Comparison of ENCODE assay signal across 8 mouse cellular contexts in genomic region chr15:98630540-98630939, GRCm38 (mm10). TPM values are rescaled to one million over a fixed set of nuclear protein-coding genes. Genes with fewer than 3 reads are reported as not detected.
A peak's percentile ranks its signal among the peaks of the same experiment; 100 is the strongest.
DNase-seq lines count a peak whose midpoint lies in the region; ATAC-seq and TF ChIP-seq lines count a peak whose summit lies in the region.

Gene Cacnb3, plus strand, starts transcription at chr15:98630840.

- H3K4me1 ChIP-seq in kidney, adult 2 months (ENCODE audit: control insufficient read depth, insufficient read depth, low read length): no peaks in the 10 kb centered on the region
- peaks cover 11% of the 10 kb centered on the region for H3K4me1 ChIP-seq in forebrain, postnatal 0 days (ENCODE audit: insufficient read depth)
- H3K4me1 ChIP-seq in limb, embryonic 10.5 days: peaks cover 79% of the 10 kb centered on the region

- WGBS in kidney, adult 2 months: 57% methylated on average over 4 of the region's 4 CpGs
- WGBS in forebrain, postnatal 0 days: 35% methylated on average over 4 of the region's 4 CpGs
- 35% methylated on average over 4 of the region's 4 CpGs for WGBS in limb, embryonic 10.5 days

- no peak for DNase-seq in kidney, adult 2 months
- DNase-seq in kidney, adult 8-10 months: no peak
- DNase-seq in adrenal gland, adult 2 months: no peak
- no peak for DNase-seq in forebrain, postnatal 0 days
- no peak for DNase-seq in limb, embryonic 10.5 days (ENCODE audit: low spot score)
- no peak for DNase-seq in right cerebral cortex, adult 18-20 months
- no peak for DNase-seq in thymus, postnatal 25 days
- no peak for DNase-seq in frontal cortex, postnatal 36 days (ENCODE audit: low spot score in 2 of 2)

- TF ChIP-seq CTCF in kidney, adult 2 months (conservative IDR thresholded peaks at IDR 0.05; ENCODE audit: insufficient read depth, insufficient read length, low read depth, low read length): no peak
- no peak for TF ChIP-seq CTCF in forebrain, postnatal 0 days (IDR thresholded peaks at IDR 0.05; ENCODE audit: low read depth)

- H3K36me3 ChIP-seq in kidney, adult 2 months (ENCODE audit: control insufficient read depth, insufficient read depth, low read length): no peaks in the 10 kb centered on the region
- H3K36me3 ChIP-seq in forebrain, postnatal 0 days (ENCODE audit: insufficient read depth): no peaks in the 10 kb centered on the region
- no peaks in the 10 kb centered on the region for H3K36me3 ChIP-seq in limb, embryonic 10.5 days

- ATAC-seq in forebrain, postnatal 0 days: no peak

- H3K27me3 ChIP-seq in kidney, adult 2 months (replicated peaks; ENCODE audit: control insufficient read depth, insufficient read depth, low read length): 0 out of 2 replicates have a peak, but pooled peaks cover under 1% of the 10 kb centered on the region
- H3K27me3 ChIP-seq in forebrain, postnatal 0 days (ENCODE audit: insufficient read depth, low read length): no peaks in the 10 kb centered on the region
- peaks cover 80% of the 10 kb centered on the region for H3K27me3 ChIP-seq in limb, embryonic 10.5 days (ENCODE audit: low read depth, poor library complexity, severe bottlenecking)

- H3K4me2 ChIP-seq in forebrain, postnatal 0 days (ENCODE audit: low read depth): peak within 1 kb of the TSS; percentile 82

- H3K9me3 ChIP-seq in forebrain, postnatal 0 days (ENCODE audit: low read length): no peaks in the 10 kb centered on the region
- H3K9me3 ChIP-seq in limb, embryonic 10.5 days (replicated peaks): no peaks in the 10 kb centered on the region

- TF ChIP-seq POLR2A in kidney, adult 2 months (IDR thresholded peaks at IDR 0.05; ENCODE audit: low read depth, low read length): no peak

- H3K27ac ChIP-seq in kidney, adult 2 months (ENCODE audit: insufficient read depth, low read depth, low read length): no peak within 1 kb of the TSS
- H3K27ac ChIP-seq in forebrain, postnatal 0 days (ENCODE audit: low read depth, low read length): peak within 1 kb of the TSS; percentile 97
- peak within 1 kb of the TSS; percentile 78 for H3K27ac ChIP-seq in limb, embryonic 10.5 days

- H3K4me3 ChIP-seq in kidney, adult 2 months (ENCODE audit: insufficient read depth, low read depth, low read length): peak within 1 kb of the TSS; percentile 27; the same call in 1 of the 2 replicates
- peak within 1 kb of the TSS; percentile 66 for H3K4me3 ChIP-seq in forebrain, postnatal 0 days (ENCODE audit: low read depth, low read length)
- H3K4me3 ChIP-seq in limb, embryonic 10.5 days: peak within 1 kb of the TSS; percentile 87

- H3K9ac ChIP-seq in forebrain, postnatal 0 days: peak within 1 kb of the TSS; percentile 86

RNA-seq across cellular contexts. Expression of gene Cacnb3, which starts in this region (rescaled TPM):
- 20.2 and 21.7 TPM in 2 replicates for polyA plus RNA-seq in kidney, adult 2 months (2012; rRNA removed)
- total RNA-seq in adrenal gland, adult 2 months (2021): 10 to 100 TPM; 12.8 to 17.7 TPM
- polyA plus RNA-seq in adrenal gland, adult 2 months (2012; rRNA removed): 25.9 and 31.1 TPM in 2 replicates
- total RNA-seq in forebrain, postnatal 0 days (2014; rRNA removed): 191 and 201 TPM in 2 replicates
- polyA plus RNA-seq in forebrain, postnatal 0 days (2015; fragmentation: Nextera tagmentation; extraction: Ambion mirVana): 133 and 139 TPM in 2 replicates
- polyA plus RNA-seq in limb, embryonic 10.5 days (2016; fragmentation: Nextera tagmentation; extraction: Ambion mirVana): 16.6 and 24.2 TPM in 2 replicates

Comparison
In these comparisons a context has a peak if more than half of its experiments do, and no peak if none do; other contexts are left out.
1. RNA of gene Cacnb3 (total RNA-seq): 191 to 201 TPM in forebrain, postnatal 0 days; 12.8 to 17.7 TPM in adrenal gland, adult 2 months; every median in the first group is over 10 times any median in the second.
2. H3K4me3 ChIP-seq: peak in every context shown above with its lines; median percentile 87 in limb, embryonic 10.5 days; 66 in forebrain, postnatal 0 days; 27 in kidney, adult 2 months.